Mouse (Mus musculus) liver, embryonic 14.5 days (tissue): ENCODE measurements around the gene Atp5f1. TPM values are rescaled to one million over a fixed set of nuclear protein-coding genes. Genes with fewer than 3 reads are reported as not detected.
A peak's percentile ranks its signal among the peaks of the same experiment; 100 is the strongest.

Experiments
- ATAC-seq: fragments of 200-750 bp; cut with Nextera tagmentation; 2 replicates; pipeline ENCODE4 v1.8.0; 2017; ENCODE audit warnings: moderate number of reproducible peaks, mild to moderate bottlenecking, moderate library complexity; ENCODE audit not compliant: insufficient read depth
- DNase-seq, 3 experiments: peaks; one replicate each; pipeline ENCODE4 v3.0.0-alpha.2; 2012 to 2013; ENCODE audit warnings: low read depth in 3 of 3, low spot score in 3 of 3
- H3K27ac ChIP-seq: fragments of 300-500 bp; sonication (generic); 2 replicates; pipeline ENCODE4 v1.5.1; 2014; ENCODE audit warnings: moderate library complexity, mild to moderate bottlenecking, control low read depth, inconsistent platforms
- H3K27me3 ChIP-seq: fragments of 300-500 bp; sonication (generic); 2 replicates; pipeline ENCODE4 v1.6.1; 2014; ENCODE audit warnings: mild to moderate bottlenecking, low read length, moderate library complexity; ENCODE audit not compliant: control insufficient read depth, insufficient read depth
- H3K36me3 ChIP-seq: fragments of 300-500 bp; sonication (generic); replicated peaks from 2 replicates; pipeline ENCODE4 v1.6.1; 2014; ENCODE audit warnings: low read depth; ENCODE audit not compliant: control insufficient read depth, insufficient read depth
- H3K4me1 ChIP-seq, 2 experiments: fragments of 200-500 bp in 1 of 2; fragments of 300-500 bp in 1 of 2; sonication (generic) in 1 of 2; replicated peaks; 2 replicates each; pipeline ENCODE4 v1.6.1; 2012 to 2014; ENCODE audit warnings: antibody characterized with exemption in 1 of 2, inconsistent platforms in 1 of 2, low read length in 1 of 2; ENCODE audit not compliant: control insufficient read depth in 2 of 2, insufficient read depth in 2 of 2
- H3K4me2 ChIP-seq: fragments of 300-500 bp; sonication (generic); 2 replicates; pipeline ENCODE4 v1.6.1; 2014; ENCODE audit warnings: low read depth, mild to moderate bottlenecking, control low read depth, moderate library complexity
- H3K4me3 ChIP-seq, 2 experiments: fragments of 200-500 bp in 1 of 2; fragments of 300-500 bp in 1 of 2; sonication (generic) in 1 of 2; 2 replicates each; pipeline ENCODE4 v1.5.1; 2012 to 2014; ENCODE audit warnings: low read depth in 2 of 2, low read length in 2 of 2, mild to moderate bottlenecking in 2 of 2, control low read depth in 1 of 2, inconsistent platforms in 1 of 2, moderate library complexity in 1 of 2; ENCODE audit not compliant: insufficient read depth in 1 of 2
- H3K9ac ChIP-seq: fragments of 300-500 bp; sonication (generic); replicated peaks from 2 replicates; pipeline ENCODE4 v1.6.1; 2014; ENCODE audit warnings: mild to moderate bottlenecking, control low read depth, moderate library complexity
- H3K9me3 ChIP-seq: fragments of 300-500 bp; sonication (generic); 2 replicates; pipeline ENCODE4 v1.6.1; 2016; ENCODE audit warnings: low read length, mixed read lengths; ENCODE audit not compliant: control insufficient read depth
- CTCF ChIP-seq: IDR thresholded peaks from 2 replicates; pipeline ENCODE4 v1.5.1; 2016; ENCODE audit warnings: antibody characterized with exemption, low read depth, control low read depth
- EP300 ChIP-seq: IDR thresholded peaks from 2 replicates; pipeline ENCODE4 v1.6.1; 2016; ENCODE audit warnings: antibody characterized with exemption, low read depth
- WGBS: fragments of 180-500 bp; shearing (Covaris S2); extraction: QIAGEN DNeasy Blood & Tissue Kit; methylation state at CpG from one replicate; pipeline ENCODE4 v1.1.7; 2014; ENCODE audit not compliant: insufficient replicate concordance; 5-methylcytosine and 5-hydroxymethylcytosine counted together
- polyA plus RNA-seq, 2 experiments: library from polyadenylated mRNA; depleted of rRNA in 1 of 2; stranded (reverse) in 1 of 2; unstranded in 1 of 2; fragments of >200 nt; fragmentation: Nextera tagmentation in 1 of 2; extraction: Ambion mirVana in 1 of 2; gene quantifications; 2 replicates each; pipeline versions ENCODE4 v1.2.1 to v1.2.3; 2012 to 2014

Gene Atp5f1
- polyA plus RNA-seq, 2 experiments, result 171 to 362 TPM

GRCm38 (mm10) chr3:105915281-105915680, 44.6 kb downstream of the Atp5f1 start:
- H3K9ac ChIP-seq, result no peak overlapping the region
- H3K27ac ChIP-seq, result no peak overlapping the region
- H3K27me3 ChIP-seq, result no peaks in the 10 kb centered on the region
- H3K36me3 ChIP-seq, result no peaks in the 10 kb centered on the region
- peaks cover 37 to 56% of the 10 kb centered on the region in 2 experiments for H3K4me1 ChIP-seq
- 26% methylated on average over 1 of the region's 1 CpGs for WGBS
- H3K9me3 ChIP-seq, result no peaks in the 10 kb centered on the region
- DNase-seq (no peak), ATAC-seq (no peak)
- H3K4me3 ChIP-seq, result no peak overlapping the region
- TF ChIP-seq EP300, result no peak
- TF ChIP-seq CTCF, result no peak
- no peak overlapping the region for H3K4me2 ChIP-seq

DNA sequence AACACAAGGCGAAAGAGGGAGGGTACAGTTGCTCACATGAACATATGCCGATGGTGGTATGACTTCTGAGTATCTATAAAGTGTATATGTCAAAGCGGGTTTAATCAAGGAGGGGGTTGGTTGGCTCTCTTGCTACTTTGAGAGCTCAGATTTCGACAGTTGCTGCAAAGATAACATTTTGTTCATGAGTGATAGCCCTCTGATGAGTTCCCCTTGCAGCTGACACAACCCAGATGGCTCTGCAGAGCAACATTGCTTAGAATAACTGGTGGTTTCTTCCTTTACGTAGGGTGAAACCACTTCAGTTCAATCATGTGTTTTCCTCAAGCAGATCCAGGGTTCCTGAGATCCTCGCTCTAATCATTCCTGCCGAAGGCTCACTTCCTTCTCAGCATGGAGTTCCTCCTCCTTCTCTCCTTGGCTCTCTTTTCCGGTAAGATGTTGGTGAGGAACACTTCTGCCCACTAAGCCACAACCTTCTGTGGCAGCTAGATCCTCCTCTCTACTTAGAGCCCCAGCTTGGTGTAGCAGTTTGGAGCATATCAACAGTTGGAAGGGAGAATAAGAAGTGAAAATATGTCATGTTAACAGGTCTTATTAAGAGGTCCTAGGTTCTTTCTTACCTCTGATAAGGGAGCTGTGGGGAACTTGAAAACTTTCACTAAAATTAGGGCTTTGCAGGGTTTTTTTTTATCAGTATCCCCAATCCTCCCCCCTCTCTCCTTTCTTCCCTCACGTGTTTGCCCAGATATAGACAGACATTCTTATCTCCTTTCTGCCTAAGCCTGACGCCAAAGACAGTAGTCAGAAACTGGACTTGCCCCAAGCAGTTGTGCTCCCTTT, 45.8 kb downstream of the Atp5f1 start:
- H3K4me3 ChIP-seq, result peak overlapping the region in 1 of 2 experiments; percentile 5; a peak in 2 of 4 replicates
- H3K27me3 ChIP-seq, result no peaks in the 10 kb centered on the region
- H3K36me3 ChIP-seq, result no peaks in the 10 kb centered on the region
- WGBS, result 7% methylated on average over 10 of the region's 10 CpGs
- peak overlapping the region; percentile 12; the same call in 1 of the 2 replicates for H3K27ac ChIP-seq
- DNase-seq (peak in 2 of 3 experiments; percentile 44 to 45), ATAC-seq (peak; percentile 76)
- H3K4me2 ChIP-seq, result peak overlapping the region; percentile 63
- H3K4me1 ChIP-seq, result peaks cover 37 to 54% of the 10 kb centered on the region in 2 experiments
- no peak for TF ChIP-seq CTCF
- peak; percentile 62 for TF ChIP-seq EP300
- H3K9ac ChIP-seq, result peak overlapping the region; percentile 33; the same call in 1 of the 2 replicates
- H3K9me3 ChIP-seq, result no peaks in the 10 kb centered on the region

DNA sequence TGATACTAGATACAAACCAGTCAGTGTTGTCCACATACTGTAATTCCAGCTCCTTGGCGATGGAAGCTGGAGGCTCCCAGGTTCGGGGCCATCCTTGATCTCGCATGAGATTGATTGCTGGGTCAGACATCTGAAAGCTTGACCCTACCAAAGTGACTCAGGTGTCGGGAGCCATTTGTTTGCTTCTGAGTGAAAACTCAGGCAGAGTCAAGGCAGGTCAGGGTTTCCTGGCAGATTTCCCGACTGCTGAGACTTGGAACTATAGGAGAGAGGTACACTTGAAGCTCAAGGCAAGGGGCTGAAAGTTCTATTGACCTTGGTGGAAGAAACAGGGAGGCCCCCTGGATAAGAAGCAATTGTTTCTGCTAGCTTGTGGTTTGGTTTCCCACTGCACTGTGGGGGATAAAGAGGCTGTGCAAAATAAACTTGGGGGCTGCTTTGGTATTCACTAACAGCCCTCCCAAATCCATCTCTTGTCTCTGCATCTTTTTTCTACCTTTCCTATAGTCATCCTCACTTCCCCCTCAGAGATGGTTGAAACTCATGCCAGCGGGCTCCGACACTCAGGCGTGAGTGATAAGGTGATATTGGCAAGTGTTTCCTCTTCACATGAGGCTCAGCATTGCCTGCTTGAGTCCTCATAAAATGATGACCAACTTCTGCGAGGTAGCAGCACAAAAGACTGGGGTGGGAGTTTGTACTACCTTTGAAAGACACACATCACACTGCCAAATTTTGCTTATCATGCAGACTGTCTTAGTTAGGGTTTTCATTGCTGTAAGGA, 47.6 kb downstream of the Atp5f1 start:
- Histone ChIP-seq H3K36me3 (no peaks in the 10 kb centered on the region), H3K4me3 (no peak overlapping the region), H3K9ac (no peak overlapping the region), H3K4me2 (no peak overlapping the region), H3K27ac (no peak overlapping the region), H3K27me3 (no peaks in the 10 kb centered on the region), H3K9me3 (no peaks in the 10 kb centered on the region), H3K4me1 (peaks cover 29 to 47% of the 10 kb centered on the region in 2 experiments)
- DNase-seq (no peak), ATAC-seq (no peak)
- no peak for TF ChIP-seq CTCF
- TF ChIP-seq EP300, result no peak
- 36% methylated on average over 9 of the region's 9 CpGs for WGBS

DNA sequence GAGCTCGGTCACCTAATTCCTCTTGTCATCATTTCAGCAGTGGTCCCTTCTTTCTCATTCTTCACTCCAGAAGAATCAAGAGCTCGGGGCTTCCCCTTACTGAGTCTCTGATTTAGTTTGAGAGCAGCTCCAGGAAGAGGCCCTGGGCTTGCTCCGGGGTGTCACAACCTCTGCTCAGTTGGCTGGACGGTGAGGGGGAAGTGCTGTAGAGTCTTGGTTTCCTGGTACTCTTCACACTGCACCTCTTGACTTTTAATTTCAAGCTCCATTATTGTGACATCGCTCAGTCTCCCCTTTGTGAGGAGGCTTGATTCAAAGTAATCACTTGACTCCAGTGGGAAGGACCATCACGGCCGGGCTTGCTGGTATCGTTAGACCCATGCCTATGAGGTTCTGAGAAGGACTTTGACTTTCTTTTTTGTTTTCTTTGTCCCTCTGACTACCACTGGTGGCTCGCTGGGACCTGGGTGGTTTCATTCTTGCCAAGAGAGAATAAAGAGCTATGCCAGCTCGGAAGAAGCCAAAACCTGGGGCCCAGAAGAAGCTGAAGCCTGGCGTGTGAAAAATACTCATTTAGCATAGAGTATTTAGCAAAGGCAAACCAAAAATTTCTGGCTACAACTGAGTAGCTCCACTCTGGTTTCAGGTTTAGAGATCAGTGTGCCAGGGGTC, 49.2 kb downstream of the Atp5f1 start:
- no peak overlapping the region for H3K9ac ChIP-seq
- no peak for TF ChIP-seq EP300
- no peak for TF ChIP-seq CTCF
- H3K4me2 ChIP-seq, result no peak overlapping the region
- ATAC-seq, result no peak
- no peak overlapping the region for H3K27ac ChIP-seq
- no peak for DNase-seq
- H3K27me3 ChIP-seq, result no peaks in the 10 kb centered on the region
- H3K9me3 ChIP-seq, result no peaks in the 10 kb centered on the region
- peaks cover 27 to 41% of the 10 kb centered on the region in 2 experiments for H3K4me1 ChIP-seq
- no peak overlapping the region for H3K4me3 ChIP-seq
- 36% methylated on average over 11 of the region's 11 CpGs for WGBS
- no peaks in the 10 kb centered on the region for H3K36me3 ChIP-seq
